Mouse (Mus musculus): ENCODE measurements around the gene Wfdc12.

The Wfdc12 gene

GRCm38 (mm10) chr2:164175850-164176249 is 14.6 kb downstream of the Wfdc12 start:
- no peak for DNase-seq

DNA sequence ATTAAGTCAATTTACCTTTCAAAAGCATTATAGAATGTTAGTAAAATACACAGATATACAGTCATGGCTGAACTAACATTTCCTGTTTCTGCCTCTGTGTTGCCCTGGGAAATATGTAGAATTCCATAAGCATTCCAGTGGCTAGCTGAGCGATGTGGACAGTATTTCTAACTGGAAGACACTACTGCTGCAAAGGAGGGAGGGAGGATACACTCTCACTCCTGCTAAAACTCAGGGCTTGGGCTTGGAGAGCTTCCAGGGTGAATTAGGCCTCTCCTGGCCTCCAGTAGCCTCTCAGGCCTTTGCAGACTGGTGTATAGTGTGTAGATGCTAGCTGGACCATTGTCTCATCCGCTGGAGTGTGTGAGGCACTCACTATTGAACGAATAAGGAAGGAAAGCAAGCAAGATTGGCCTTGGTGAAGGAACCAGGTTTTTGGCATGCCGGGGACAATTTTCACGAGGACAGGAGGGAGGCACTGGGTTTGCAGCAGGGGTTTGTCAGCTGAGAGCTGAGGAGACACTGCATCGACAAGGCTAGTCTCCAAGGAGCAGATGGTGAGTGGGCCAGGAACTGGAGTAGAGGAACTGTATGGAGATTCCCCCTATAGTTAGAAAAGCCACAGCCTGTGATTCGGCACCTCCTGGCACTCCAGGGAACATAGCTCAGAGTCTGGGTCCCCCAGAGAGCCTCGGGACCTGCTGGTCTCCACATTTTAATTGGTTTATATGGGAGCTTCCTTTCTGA is 15.6 kb downstream of the Wfdc12 start:
- peak; percentile 36 for DNase-seq

- no peak for DNase-seq
Observed at GRCm38 (mm10) chr2:164173394-164173793, 17.0 kb downstream of the Wfdc12 start.

- peak; percentile 43 for DNase-seq
Observed at GRCm38 (mm10) chr2:164170902-164171301, 19.5 kb downstream of the Wfdc12 start, which contains the start of gene Kcns1. Gene Kcns1, minus strand, starts transcription at chr2:164171113.

GRCm38 (mm10) chr2:164170326-164170725 is 20.1 kb downstream of the Wfdc12 start:
- DNase-seq, result no peak

GRCm38 (mm10) chr2:164168571-164168946 is 21.8 kb downstream of the Wfdc12 start:
- peak; percentile 32 for DNase-seq

DNA sequence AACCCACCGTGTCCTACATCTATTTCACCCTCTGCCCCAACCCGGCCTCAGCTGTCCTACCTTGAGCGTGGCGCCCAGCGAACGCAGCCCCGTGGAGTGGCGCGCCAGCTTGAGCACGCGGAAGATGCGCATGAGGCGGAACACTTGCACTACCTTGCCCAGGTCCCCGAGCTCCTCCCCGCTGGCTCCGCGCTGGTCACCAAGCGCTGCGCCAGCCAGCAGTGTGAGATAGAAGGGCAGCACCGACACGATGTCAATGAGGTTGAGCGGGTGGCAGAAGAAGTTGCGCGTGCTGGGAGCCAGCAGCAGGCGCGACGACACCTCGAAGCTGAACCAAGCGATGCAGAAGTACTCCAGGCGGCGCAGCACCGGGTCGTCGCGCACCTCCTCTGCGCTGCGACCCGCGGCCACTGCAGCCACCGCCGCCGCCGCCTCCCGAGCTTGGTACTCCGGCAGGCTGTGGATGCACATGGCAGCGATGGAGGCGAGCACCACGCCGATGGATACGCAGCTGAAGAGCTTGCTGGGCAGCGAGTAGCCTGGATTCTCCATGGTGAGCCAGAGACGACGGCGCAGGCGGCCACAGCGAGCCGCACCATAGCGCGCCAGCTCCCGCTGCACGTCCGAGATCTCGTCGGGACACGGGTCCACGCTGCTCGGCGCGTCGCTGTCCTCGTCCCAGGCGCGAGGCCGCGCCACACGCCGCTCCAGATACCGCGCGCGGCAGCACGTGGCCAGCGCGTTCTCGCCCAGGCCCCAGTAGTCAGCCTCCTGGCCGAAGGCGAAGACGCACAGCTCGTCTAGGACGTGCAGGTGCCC is 22.4 kb downstream of the Wfdc12 start:
- DNase-seq, result peak; percentile 18

GRCm38 (mm10) chr2:164164941-164165340 is 25.5 kb downstream of the Wfdc12 start:
- no peak for DNase-seq

- DNase-seq, result no peak
Observed at GRCm38 (mm10) chr2:164161515-164162055, 28.8 kb downstream of the Wfdc12 start.

DNA sequence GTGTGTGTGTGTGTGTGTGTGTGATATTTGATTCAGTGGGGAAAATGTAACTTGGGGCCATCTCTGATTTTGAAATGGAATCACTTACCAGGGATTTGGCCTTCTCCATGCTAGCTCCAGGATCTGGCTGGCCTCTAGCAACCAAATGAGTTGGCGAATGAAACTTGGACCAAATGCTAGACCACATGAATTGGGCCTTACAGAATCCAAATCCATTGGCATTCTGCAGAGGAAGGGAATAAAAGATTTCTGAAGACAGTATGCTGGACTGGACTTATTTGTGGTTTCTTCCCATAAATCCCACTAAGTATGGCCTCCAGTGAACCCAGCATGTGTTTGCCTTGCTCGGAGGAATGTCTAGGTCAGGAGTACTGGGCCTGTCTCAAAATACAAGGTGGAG is 31.6 kb downstream of the Wfdc12 start:
- DNase-seq, result no peak

GRCm38 (mm10) chr2:164156158-164156557 is 34.2 kb downstream of the Wfdc12 start:
- DNase-seq, result no peak

DNA sequence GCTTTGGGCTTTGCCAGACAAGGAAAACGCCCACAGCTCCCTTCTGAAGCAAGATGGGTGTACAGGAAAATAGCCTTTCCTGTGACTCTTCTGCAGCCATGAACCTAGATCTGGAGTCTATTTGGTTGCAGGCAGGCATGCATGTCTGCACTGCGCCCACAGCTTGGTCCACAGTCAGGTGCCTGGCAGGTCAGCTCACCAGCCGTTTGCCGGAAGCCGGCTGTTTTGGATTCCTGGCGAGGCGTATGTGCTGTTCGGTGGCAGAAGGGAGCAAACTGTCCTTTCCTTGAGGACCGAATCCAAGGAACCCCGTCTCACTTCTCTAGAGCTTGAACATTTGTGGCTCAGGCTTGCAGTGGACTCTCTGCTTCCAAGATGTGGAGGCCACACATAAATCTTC is 36.4 kb downstream of the Wfdc12 start:
- no peak for DNase-seq

DNA sequence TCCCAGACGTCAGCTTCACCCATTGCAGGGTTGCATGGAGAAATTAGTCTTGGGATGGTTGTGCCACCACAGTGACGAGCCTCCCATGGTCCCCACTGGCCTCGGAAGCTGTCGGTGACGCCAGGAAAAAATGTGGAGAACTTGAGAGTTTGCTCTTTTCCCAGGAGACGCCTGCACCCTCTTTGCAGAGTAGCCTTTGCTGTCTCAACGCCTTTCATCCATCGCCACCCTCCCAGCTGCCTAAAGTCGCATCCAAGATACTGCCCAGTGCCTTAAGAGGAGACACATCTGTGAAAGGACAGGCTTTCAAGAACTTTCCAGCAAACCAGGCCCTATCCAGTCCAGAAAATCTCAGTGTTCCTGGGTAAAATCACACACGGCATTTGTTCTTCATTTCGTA is 38.1 kb downstream of the Wfdc12 start:
- DNase-seq, result no peak

GRCm38 (mm10) chr2:164150086-164150760 is 40.2 kb downstream of the Wfdc12 start:
- no peak for DNase-seq

DNA sequence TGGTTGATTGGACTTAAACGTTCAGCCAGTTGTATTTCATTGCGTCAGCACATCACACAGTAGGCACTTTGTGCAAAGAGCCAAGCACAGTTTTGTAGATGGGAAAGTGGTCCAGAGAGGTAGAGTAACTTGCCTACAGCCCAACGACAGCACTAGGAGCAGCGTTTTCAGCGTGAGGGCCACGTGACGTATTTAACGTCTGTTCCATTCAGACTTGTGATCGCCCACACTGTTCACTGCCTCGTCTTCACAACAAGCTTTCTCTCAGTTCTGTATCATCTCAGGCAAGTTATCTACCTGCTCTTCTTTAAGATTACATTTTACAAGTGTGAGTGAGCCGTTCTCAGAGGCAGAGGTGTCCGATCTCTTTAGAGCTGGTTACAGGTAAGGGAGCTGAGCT is 43.9 kb downstream of the Wfdc12 start:
- DNase-seq, result no peak

GRCm38 (mm10) chr2:164144541-164144940 is 45.9 kb downstream of the Wfdc12 start:
- no peak for DNase-seq

GRCm38 (mm10) chr2:164144025-164144424 is 46.4 kb downstream of the Wfdc12 start:
- DNase-seq, result no peak

DNA sequence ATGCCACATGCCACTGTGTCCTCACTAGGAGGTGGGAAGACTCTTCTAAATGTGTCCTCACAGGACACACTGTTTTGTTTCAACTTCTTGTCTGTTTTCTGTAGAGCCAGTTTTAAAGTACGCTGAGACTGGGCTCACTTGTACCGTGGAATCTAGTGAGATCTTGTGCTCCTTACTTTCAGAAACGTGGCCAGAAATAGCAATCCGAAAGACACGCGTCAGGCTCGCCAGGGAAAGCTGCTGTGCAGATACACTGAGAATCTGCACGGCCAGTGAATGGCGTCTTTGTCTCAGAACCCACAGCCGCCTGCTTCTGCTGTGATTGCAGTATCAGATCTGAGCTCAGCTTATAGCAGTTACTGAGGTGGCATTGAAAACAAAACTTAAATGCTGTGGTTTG is 48.4 kb downstream of the Wfdc12 start:
- DNase-seq, result no peak

Measured in kidney, postnatal 10 days (tissue).